Mouse (Mus musculus): Measurements from ENCODE around the gene Pigm.
A peak's percentile ranks its signal among the peaks of the same experiment; 100 is the strongest.

DNA sequence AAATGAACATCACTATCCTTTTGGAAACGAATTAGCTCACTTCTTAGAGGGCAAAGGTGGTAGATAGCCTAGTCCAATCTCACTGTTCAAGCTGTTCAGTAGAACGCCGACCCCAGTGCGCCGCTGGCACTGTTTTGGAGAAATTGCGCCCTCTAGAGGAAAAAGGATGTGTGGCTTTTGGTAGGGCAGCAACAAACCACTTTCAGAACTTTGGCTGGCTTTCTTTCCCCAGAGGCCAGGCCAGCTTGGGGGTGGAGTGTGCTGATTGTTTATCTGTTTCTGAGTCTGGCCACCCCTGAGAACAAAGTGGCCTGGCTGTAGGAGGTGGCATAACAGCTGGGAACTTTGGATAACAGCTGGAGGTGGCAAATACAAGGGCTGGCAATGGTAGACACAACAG, 11.7 kb upstream of the Pigm start:
- TF ChIP-seq EP300 (IDR thresholded peaks at IDR 0.05; ENCODE audit: insufficient read depth, low read depth, low read length), result no peak
- TF ChIP-seq CTCF (IDR thresholded peaks at IDR 0.05; ENCODE audit: low read depth, low read length), result peak; percentile 84
- TF ChIP-seq POLR2A (IDR thresholded peaks at IDR 0.05; ENCODE audit: insufficient read depth, low read length), result no peak

Measured in ES-Bruce4 (cell line).